Mouse (Mus musculus): ENCODE data around the gene Sgms1.

Sgms1 gene

GRCm38 (mm10) chr19:32292782-32293776 is 96.4 kb downstream of the Sgms1 start:
- DNase-seq (ENCODE audit: low read depth, low spot score) = no peak

DNA sequence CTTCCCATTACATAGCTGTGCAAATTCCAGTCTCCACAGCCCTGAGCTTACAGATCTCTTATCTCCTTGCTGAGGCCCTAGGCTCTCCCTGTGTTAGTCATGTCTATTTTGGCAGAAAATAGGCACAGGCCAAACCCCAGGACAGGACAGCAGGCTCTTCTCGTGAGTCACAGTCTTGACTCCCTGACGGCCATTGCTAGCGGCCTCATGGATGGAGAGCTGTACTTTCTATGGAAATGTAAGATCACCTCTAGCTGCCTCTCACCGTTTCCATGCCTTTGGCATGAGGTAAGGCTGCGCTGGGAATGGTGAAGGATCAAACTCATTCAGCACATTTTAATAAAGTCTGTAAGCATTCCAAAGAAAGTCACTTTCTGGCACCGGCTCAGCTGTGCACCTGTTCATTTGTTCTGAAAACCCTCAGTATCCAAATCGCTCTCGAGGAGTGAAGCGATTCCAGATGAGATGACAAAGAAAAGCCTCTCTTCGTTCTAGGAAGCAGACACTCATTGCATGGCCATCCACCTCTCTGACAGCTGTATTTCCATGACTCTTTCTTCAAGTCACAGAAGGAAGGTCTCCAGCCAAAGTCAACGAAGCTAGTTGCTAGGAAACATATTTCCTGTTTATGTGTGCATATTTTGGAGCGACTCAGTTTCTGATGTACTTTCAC is 97.3 kb downstream of the Sgms1 start:
- no peak for DNase-seq (ENCODE audit: low read depth, low spot score)

- no peak for DNase-seq (ENCODE audit: low read depth, low spot score)
These were observed 98.4 kb downstream of the Sgms1 start for GRCm38 (mm10) chr19:32291130-32291529.

GRCm38 (mm10) chr19:32288895-32289294 is 100.6 kb downstream of the Sgms1 start:
- no peak for DNase-seq (ENCODE audit: low read depth, low spot score)

DNA sequence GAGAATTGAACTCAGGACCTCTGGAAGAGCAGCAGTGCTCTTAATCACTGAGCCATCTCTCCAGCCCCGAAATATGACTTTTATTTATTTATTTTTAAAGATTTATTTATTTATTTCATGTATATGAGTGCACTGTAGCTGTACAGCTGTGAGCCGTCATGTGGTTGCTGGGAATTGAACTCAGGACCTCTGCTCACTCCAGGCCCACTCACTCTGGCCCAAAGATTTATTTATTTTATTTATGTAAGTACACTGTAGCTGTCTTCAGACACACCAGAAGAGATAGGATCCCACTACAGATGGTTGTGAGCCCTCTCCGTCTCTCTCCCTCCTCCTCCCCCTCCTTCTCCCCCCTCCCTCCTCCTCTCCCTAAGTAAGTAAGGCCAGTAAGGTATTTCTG is 101.7 kb downstream of the Sgms1 start:
- DNase-seq (ENCODE audit: low read depth, low spot score) = no peak

- DNase-seq (ENCODE audit: low read depth, low spot score) = no peak
These were observed 104.1 kb downstream of the Sgms1 start for GRCm38 (mm10) chr19:32285455-32285831.

GRCm38 (mm10) chr19:32284681-32285454 is 104.6 kb downstream of the Sgms1 start:
- DNase-seq (ENCODE audit: low read depth, low spot score) = no peak

- no peak for DNase-seq (ENCODE audit: low read depth, low spot score)
These were observed 107.6 kb downstream of the Sgms1 start for GRCm38 (mm10) chr19:32281917-32282316.

GRCm38 (mm10) chr19:32280380-32280779 is 109.1 kb downstream of the Sgms1 start:
- DNase-seq (ENCODE audit: low read depth, low spot score) = no peak

DNA sequence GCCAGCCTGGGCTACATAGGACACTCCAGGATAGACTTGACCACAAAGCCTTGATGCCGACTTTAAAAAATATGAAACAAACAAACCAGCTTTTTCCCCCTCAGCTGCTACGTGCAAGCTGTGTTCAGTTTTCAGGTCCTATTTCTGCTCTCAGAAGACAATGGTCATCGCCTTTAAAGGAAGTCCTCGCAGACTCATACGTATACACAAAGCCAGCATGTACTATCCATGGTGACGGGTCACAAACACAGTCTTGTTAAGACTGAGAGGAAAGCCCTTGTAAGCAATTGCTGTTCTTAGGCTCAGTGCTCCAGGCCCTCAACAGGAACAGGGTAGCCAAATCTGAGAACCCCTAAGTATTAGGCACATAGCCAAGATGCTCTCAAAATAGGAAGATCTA is 110.1 kb downstream of the Sgms1 start:
- no peak for DNase-seq (ENCODE audit: low read depth, low spot score)

GRCm38 (mm10) chr19:32277869-32278268 is 111.6 kb downstream of the Sgms1 start:
- no peak for DNase-seq (ENCODE audit: low read depth, low spot score)

- no peak for DNase-seq (ENCODE audit: low read depth, low spot score)
These were observed 112.2 kb downstream of the Sgms1 start for GRCm38 (mm10) chr19:32277287-32277686.

GRCm38 (mm10) chr19:32276817-32277216 is 112.7 kb downstream of the Sgms1 start:
- DNase-seq (ENCODE audit: low read depth, low spot score) = no peak

DNA sequence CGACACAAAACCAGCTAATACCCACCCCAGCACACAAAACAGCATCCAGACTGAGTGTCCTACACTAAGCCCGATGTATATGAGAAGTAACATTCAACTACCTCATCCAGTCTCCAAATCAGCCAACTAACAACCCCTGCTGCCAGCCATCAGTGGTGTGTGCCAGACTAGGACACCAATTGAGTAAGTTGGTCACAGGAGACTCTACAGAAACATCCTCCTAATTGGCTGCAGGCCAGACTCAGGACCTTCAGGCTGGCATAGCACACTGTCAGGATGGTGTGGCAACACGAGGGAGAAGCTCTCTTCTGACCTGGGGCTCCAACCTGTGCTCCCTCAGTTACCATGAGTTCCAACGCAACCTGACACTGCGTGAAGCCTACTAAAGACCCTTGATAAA is 113.3 kb downstream of the Sgms1 start:
- no peak for DNase-seq (ENCODE audit: low read depth, low spot score)

- no peak for DNase-seq (ENCODE audit: low read depth, low spot score)
These were observed 114.2 kb downstream of the Sgms1 start for GRCm38 (mm10) chr19:32275068-32275925.

GRCm38 (mm10) chr19:32274145-32274544 is 115.4 kb downstream of the Sgms1 start:
- no peak for DNase-seq (ENCODE audit: low read depth, low spot score)

DNA sequence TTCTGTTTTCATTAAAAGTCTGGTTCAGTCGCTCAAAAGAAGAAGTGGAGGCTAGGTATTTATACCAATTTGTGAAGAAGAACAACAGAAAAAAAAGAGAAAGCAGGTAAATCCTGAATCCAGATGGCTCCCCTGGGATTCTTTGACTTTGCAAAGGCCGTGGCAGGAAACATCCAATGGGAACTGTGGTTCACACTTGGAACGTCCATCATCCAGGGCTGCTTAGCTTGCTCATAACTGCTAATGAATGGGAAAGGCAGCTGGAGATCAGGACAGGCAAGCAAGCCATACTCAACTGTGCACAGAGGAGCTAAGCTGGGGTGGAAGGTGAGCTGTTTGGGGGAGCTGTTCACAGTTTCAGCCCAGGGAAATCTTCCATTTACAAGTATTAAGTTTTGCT is 115.8 kb downstream of the Sgms1 start:
- DNase-seq (ENCODE audit: low read depth, low spot score) = no peak

GRCm38 (mm10) chr19:32272475-32273260 is 116.8 kb downstream of the Sgms1 start:
- DNase-seq (ENCODE audit: low read depth, low spot score) = no peak

DNA sequence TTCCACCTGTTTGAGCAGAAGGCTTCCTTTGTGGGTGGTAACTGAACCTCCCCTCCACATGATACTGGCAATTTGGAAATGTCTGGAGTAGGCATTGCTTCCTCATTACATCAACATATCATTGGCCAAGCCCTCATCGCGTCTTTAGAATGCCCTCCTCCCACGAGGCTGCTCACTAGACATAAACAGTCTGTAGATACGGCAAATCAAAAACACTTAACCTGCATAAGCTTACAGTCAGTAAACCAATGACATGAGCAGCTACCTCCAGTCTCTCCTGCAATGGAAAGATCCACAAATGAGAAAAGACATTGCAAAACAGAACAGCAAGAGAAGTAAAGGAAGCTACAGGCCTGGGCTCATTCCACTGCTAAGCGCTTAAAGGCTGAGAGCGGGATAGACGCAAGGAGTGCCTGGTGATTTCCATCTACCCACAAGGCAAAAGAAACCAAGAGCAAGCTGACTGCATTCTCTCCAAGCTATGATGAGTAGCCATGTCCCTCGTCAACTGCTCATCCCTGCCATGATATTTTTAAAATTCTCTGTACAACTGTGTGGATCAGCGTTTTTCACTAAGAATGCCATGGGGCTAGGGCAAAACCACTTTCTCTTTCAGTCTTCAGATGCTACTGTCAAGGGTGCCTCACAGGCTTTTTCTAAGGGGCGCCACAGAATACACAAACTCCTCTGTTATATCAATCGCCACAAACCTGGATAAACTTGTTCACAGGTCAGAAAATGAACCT is 117.9 kb downstream of the Sgms1 start:
- no peak for DNase-seq (ENCODE audit: low read depth, low spot score)

DNA sequence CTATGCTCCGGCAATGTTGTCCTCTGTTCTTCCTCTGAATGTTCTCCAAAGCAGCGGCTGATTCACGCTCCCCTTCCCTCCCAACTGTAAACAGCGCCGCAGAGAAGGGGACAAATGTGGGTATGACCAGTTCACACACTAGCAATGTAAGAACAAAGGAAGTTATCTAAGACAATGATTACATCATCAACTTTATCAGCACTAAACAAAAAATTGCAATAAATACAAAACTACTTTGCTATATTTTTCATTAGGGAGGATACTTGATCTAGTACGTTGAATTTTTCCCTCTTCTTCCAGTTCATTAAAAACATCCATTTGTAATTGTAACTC is 119.7 kb downstream of the Sgms1 start:
- DNase-seq (ENCODE audit: low read depth, low spot score) = no peak

All from brain, embryonic 18.5 days (tissue).